Mouse (Mus musculus) lung, adult 2 months (tissue): Measurements from ENCODE around the gene Sfta2.

Experiments used
- CTCF ChIP-seq: fragments of 200-500 bp; IDR thresholded peaks from 2 replicates; pipeline ENCODE4 v1.5.1; 2011; ENCODE audit warnings: mild to moderate bottlenecking, low read length, control low read depth; ENCODE audit not compliant: insufficient read depth
- POLR2A ChIP-seq: fragments of 200-500 bp; IDR thresholded peaks from 2 replicates; pipeline ENCODE4 v1.6.1; 2011; ENCODE audit warnings: low read depth, mild to moderate bottlenecking, control low read depth, low read length, borderline replicate concordance; ENCODE audit errors: extremely low read depth

DNA sequence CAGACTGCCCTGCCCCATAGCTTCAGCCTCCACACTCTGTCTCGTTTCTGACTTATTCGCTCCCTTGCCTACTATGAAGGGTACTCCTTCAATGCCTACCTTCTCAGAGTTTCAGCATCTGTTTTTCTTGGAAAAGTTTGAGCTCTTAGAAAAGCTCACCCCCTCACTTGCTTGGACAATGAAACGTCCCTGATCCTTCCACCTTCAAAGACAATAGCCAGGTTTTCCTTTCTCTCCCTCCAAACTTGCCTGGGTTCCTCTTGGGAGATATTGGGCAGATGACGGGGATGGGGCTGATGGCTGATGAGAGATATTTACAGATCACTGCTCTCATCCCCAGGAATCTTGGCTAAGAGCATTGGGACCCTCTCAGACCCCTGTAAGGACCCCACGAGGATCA is 47.0 kb upstream of the Sfta2 start:
- TF ChIP-seq CTCF (no peak), POLR2A (no peak)
